Mouse (Mus musculus) forelimb bud, embryonic 11.5 days (tissue): ENCODE results near the gene Pde8b.

Experiments used
- DNase-seq: peaks from one replicate; pipeline ENCODE4 v3.0.0-alpha.2; 2012; ENCODE audit warnings: low read depth, low spot score

The Pde8b gene

GRCm38 (mm10) chr13:95020216-95020615 is 229.9 kb downstream of the Pde8b start:
- no peak for DNase-seq

GRCm38 (mm10) chr13:95019345-95019744 is 230.8 kb downstream of the Pde8b start:
- DNase-seq: no peak

GRCm38 (mm10) chr13:95017916-95018315 is 232.2 kb downstream of the Pde8b start:
- DNase-seq: peak; percentile 86

GRCm38 (mm10) chr13:95017278-95017677 is 232.9 kb downstream of the Pde8b start:
- no peak for DNase-seq

GRCm38 (mm10) chr13:95011546-95012257 is 238.4 kb downstream of the Pde8b start:
- DNase-seq: no peak

- no peak for DNase-seq
Observed at GRCm38 (mm10) chr13:95009261-95009660, 240.9 kb downstream of the Pde8b start.

- DNase-seq: no peak
Observed at GRCm38 (mm10) chr13:95007281-95007680, 242.9 kb downstream of the Pde8b start.

GRCm38 (mm10) chr13:94990516-94990915 is 259.6 kb downstream of the Pde8b start:
- no peak for DNase-seq

- no peak for DNase-seq
Observed at GRCm38 (mm10) chr13:94979081-94979480, 271.1 kb downstream of the Pde8b start.

- DNase-seq: peak; percentile 97
Observed at GRCm38 (mm10) chr13:94976219-94977186, 273.6 kb downstream of the Pde8b start, which contains the start of gene Wdr41. Wdr41 (plus strand) TSS chr13:94976344.

GRCm38 (mm10) chr13:94975828-94976218 is 274.3 kb downstream of the Pde8b start:
- no peak for DNase-seq
